Mouse (Mus musculus): ENCODE results near the gene Sh3rf1.
A peak's percentile ranks its signal among the peaks of the same experiment; 100 is the strongest.

The Sh3rf1 gene

DNA sequence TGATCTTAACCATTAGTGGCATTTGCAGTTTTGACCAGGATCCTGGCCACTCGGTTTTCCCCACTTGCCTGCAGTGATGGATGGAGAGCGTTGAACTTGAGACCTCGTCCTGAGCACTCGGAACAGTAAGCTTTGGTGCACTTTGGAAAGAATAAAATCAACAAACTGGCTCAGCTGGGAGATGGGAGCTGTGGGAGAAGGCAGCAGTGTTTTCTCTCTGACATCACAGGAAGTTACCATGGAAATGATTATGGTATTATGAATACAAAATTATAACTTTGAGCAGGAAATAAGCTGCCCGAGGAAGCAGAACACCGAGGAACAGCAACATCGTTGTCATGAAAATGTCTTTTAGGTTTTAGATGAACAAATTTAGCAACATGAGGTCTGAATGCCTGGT, 65.0 kb downstream of the Sh3rf1 start:
- DNase-seq: no peak

DNA sequence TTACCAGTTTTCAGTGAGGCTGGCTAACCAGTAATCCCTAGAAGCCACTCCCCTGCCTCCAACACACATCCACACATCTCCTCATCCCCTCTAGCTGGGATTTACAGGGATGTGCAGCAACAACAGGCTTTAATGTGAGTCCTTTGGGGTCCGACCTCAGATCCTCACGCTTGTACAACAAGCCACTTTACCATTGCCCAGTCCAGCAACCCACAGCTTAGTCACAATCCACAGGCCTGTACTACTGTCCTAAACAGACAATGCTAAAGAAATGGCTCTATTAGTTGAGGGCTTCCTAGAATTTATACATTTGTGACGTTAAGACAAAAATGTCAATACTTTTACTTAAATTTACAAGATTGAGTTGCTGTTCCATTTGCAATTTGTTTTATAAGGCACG, 71.4 kb downstream of the Sh3rf1 start:
- no peak for DNase-seq

DNA sequence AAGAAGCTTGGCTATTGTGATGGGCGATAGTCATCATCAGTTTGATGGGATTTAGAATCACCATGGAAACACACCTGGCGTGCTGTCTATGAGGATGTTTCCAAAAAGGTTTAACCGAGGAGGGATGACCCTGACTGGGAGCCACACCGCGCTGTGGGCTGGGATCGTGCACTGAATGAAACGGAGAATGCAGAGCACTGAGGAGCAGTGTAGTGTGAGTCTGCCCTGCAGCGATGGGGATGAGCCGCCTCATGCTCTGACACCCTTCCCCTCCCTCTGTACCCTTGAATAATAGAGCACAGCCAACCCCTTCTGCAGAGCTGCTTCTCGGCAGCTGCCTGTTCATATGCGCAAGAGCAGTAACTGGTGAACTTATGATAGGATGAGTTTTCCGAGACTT, 71.8 kb downstream of the Sh3rf1 start:
- peak; percentile 70 for DNase-seq

DNA sequence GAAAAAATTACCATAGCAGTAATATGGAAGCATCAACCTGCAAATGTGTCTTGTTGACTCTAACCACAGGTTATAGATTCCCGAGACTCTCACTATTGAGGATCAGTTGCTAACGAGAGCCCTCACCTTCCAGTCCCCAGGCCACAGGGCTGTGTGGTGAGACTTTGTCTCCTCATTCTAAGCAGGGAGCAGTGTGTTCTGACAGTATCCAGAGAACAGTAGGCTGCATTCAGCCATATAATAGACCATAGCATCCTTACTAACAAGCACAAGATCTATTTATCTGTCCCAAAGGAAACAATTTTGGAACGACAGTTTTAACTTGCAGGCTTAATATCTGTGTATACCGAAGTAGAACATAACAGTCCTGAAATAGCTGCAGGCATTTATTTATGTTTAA, 75.2 kb downstream of the Sh3rf1 start:
- no peak for DNase-seq

DNA sequence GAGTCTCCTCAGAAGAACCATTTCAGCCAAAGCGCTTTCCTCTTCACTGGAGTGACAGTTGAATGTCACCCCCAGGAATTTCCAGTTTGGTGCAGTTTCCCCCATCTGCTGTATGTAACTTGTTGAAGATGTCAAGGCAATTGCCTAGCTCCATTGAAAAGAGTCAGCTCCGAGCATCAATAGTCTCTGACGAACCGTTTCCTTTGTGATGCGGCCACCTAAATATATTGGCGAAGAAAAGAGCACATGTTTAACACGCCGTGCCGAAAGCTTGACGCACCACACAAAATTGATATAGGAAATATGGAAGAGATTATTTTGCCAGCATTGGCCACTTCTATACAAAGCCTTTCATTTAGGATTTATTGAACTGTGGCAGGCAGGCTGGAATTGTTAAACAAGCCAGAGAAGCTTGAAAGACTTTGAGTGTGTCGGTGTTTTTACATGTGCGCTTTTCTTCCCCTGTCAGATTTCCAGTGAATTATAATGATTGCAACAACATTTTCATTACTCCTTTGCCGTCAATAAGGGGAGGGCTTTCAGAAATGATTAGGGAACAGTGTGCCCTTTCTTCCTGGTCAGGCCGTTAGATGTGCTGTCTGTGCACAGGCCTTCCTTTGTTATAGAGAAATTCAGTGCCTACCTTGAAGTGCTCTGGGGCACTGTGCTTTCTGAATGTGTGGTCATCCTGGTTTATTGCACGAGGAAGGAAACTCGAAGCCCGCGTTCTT, 77.8 kb downstream of the Sh3rf1 start:
- DNase-seq: peak; percentile 76

DNA sequence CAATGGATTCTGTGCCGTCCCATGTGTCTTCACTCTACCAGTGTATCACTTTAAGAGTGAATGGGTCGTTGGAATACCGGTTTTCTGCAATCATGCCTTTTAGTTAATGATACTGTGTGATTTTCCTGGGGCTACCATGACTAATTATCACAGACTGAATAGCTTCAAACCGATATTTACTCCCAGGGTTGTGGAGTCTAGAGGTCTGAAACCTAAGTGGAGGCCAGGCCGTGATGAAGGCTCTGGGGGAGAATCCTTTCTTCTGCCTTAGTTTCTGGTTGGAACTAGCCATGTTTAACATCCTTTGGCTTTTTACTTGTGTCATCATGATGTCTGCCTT, 78.3 kb downstream of the Sh3rf1 start:
- no peak for DNase-seq

DNA sequence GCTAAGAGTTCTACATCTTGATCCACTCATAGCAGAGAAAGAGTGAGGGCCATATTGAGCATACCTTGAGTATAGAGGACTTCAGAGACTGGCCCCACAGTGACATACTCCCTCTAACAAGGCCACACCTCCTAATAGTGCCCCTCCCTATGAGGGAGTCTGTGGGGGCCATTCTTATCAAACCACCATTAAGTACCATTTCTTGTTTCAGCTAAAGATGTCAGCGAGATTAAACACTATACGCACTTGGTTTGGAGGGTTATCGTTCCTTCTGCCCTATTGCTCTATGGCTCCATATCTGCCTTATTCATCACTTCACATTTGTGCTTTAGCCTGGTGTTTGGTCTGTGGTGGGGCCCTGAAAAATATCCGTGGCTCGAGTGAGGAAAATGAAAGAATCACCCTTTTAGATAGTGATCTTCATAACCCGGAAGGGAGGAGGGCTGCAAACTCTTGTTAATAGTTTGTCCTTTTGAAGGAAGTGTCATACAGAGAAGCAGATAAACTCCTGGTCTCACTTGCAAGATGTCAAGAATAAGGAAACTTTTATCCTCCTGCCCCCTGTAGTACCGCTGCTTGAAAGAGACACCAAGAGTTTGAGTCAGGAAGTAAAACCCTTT, 81.9 kb downstream of the Sh3rf1 start:
- no peak for DNase-seq

DNA sequence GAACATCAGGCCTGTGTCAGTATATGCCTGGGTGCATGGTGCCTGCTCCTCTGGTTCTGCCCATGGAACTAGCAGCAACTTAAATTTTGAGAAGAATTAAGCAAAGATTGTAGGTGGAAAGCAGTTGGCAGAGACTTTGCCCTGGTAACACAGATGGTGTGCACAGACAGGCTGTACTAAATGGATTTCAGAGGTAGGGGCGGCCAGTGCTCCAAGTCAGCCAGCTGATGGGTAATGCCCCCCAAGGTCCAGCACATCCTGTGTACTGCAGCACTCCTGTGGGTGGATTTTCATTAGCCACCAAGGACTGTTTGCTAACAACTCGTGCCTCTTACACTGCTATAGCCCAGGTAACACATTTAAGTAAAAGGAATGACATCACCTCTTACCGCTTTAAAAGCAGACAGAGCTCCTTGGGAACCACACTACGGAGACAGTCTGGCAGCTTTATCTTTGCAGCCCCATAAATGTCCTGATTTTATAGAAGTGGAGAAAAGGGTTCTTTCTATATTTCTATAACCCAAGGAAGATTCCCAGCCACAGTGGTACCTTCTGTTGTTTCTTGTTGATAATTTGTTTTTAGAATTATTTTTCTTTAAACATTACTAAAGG, 82.9 kb downstream of the Sh3rf1 start:
- DNase-seq: no peak

DNA sequence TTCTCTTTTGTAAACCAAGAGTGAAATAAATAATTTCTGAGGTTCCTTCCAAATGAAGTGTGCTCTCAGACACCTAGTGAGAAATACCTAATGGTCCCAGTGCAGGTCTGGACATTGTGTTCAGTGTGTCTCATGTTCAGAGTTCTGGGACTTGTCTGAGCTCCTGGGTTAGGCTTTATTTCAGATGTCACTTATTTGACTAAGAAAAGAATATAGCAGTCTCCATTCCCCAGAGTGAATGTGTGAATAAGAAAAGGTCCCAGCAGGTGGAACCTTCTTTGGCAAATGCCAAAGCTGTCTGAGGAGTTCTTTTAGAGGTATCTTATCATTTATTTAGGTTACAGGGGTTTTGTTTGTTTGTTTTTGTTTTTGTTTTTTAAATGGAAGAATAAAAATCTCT, 85.2 kb downstream of the Sh3rf1 start:
- DNase-seq: no peak

DNA sequence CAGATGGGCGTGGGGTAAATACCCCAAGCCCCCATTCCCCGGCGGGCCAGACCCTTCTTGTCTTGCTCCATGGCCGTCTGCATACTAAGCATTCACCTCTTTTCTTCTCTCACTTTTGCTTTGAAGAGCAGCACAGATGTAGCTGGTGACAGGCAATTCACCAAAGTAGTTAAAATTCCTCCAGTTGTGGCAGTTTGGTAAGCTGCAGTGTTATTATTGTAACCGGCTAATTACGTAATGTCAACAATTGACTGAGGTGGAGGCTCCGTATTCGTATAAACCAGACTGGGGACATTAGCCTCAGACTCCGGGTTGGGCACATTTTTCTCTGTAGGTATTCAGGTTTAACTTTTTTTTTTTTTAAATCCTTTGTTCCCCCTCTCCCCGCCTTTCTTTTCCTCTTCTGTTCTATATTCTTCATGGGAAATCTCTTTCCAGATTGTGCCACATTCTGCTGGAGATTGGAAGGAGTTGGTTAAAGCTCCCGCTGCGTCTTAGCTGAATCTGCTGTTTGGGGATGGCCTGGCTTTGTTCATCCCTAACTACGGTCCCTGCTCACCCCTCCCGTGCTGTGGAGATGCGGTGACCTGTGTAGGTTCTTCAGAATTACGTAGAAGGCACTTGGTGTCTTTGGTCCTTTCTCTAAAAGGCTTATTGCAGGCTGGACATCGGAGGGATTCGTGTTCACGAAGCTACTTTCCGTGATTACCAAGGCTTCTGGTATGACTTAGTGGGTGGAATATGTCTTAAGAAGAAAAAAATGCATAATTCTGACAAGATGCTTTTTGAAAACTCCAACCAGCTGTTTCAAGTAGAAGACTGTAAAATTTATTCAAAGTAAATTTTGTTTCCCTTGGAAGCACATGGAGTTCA, 86.1 kb downstream of the Sh3rf1 start:
- DNase-seq: no peak

DNA sequence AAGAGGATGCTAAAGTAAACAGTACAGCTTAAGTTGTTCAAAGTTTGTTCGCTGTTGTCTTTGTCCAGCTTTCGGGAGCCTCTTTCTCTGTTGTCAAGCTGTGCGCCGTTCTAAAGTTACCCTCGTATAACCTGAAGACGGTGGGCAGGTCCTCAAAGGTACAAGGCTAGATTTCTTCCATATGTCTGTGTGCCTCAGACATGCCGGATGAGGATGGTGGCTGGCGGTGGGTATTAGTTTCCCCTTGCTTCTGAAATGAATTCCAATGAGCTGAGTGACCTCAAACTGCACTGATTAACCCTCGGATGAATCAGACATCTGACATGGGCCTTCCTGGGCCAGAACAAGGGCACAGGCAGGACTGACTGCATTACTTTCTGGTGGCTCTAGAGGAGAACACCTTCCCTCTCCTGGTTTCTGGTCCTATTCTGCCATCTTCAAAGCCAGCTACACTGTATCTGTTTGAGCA, 86.8 kb downstream of the Sh3rf1 start:
- DNase-seq: no peak

DNA sequence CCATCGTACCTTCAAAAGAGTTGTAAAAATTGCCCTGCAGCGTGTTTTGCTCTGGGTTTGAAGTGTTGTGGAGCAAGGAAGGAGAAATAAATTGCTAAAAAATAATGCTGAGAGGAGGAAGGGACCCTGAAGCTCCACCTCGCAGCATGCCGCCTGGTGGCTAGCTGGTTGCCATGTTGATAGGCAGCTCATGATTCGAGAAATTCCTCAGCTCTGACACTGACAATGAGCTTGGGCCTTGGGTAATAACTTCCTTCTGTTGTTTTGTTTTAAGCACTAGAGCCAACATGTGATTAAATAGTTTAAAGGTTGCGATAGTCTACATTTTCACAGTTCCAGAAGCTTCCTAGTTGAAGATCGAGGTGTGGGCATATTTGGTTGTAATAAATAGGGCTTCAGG, 89.3 kb downstream of the Sh3rf1 start:
- no peak for DNase-seq

DNA sequence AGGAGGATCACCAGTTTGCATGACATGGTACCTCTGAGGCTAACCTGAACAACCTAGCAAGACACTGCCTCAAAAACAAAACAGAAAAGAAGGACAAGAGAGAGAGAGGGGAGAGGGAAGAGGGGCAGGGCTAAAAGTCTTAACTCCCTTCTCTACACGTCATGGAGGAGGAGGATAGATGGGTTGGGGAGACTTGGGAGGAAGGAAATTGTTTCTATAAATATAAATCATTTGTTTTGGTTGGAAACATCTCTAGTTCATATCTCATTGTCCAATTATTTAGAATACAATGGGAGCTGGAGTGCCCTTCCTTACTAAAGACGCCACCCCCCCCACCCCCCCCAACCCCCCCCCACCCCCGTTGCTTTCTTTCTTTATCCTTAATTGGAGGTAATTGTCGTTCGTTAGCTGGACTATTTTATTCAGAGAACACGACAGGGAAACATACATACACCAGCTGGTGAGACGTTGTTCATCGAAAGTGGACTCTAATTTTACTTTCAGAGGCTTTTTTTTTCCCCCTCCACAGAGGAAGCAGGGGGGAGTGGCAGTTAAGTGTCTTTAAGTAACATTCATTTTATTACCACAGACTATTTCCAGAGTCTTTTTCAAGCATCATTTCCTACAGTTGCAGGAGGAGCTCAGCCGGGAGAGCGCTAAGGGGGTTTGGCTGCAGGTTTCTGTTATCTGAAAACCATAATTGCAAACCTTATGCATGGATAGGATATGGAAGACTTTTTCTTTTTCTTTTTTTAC, 92.5 kb downstream of the Sh3rf1 start:
- DNase-seq: peak; percentile 64

DNA sequence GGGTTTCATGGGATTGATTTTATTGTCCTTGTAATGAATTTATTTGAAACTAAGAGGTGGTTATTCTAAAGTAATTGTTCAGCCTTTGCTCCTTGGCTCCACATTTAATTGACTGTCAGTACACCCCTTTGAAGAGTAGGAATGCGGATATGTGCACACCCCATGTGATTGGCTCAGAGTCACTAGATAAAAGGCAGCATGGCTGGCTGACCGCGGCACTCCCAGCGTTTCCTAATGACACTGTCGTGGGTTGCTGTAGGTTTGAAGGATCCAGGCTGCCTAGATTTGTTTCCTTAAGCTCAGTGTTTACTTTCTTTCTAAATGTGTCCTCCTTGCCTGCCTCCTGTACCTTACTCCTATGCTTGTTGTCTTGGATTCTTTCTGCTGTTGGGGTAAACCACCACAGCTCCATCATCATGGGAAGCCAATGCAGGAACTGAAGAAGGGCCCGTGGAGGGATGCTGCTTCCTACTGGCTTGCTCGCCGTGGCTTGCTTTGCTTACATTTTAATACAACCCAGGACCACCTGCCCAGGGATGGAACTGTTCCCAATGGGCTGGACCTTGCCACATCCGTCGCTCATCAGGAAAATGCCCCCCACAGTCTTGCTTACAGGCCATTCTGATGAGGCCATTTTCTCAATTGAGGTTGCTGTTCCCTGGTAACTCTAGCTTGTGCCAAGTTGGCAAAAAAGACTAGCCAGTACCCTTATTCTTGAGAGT, 93.3 kb downstream of the Sh3rf1 start:
- peak; percentile 80 for DNase-seq

DNA sequence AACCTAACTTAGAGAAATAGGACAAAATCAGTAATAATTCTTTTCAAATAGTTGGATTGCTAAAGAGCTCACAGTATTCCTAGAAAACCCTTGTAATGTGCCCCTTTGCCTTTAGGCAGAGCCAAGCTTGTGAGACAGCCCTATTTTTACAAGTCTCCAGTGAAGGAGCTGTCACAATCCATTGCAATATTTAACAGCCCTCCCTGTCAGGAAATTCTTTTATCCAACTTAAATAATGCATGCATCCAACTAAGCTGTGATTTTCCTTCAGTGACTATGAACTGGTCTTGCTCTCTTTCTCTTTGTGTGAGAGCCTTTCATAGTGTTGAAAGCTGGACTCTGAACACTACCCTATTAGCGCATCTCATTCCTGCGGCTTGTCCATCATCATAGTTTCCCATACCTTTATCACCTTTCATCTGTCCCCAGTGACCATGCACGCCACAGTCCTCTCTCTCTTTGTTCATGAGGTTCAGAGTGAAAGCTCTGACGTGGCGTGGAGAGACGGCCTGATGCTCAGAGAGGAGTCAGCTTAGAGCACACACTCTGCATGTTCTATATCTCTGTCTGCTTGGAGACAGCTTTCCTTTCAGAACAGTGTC, 94.0 kb downstream of the Sh3rf1 start:
- DNase-seq: no peak

DNA sequence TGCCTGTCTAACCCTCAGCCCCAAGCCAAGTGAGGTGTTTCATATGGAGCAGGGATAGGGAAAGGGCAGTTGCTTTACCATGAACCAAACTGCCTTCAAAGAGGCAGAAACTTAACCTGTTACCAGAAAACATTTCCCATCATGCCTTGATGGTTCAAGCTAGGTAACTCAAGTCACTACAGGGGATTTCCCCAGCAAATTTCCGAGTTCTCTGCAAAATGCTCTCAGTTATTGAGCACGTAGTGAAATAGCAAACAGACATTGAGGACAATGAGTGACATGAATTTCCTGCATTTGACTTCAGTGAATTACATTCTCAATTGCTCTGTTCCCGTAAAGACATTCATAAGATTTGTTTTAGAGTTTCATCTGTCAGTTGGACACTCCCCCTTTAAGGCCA, 97.5 kb downstream of the Sh3rf1 start:
- DNase-seq: no peak

DNA sequence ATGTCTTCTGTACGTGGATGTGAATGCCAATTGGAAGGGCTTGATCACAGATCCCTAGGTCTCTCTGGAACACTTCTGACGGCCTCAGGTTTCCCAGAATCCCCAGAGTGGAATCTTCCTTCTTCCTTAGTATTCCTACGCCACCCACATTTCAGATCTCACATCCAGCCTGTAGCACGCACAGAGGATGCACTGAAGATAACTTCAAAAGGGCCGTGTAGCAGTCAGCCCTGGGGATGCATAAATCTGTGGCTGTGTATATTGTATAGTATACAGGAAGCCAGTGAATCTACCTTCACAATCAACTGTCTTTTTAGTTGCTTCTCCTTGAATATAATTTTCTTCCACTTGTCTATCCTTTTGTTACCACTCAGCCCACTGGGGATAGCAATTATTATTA, 98.1 kb downstream of the Sh3rf1 start:
- no peak for DNase-seq

DNA sequence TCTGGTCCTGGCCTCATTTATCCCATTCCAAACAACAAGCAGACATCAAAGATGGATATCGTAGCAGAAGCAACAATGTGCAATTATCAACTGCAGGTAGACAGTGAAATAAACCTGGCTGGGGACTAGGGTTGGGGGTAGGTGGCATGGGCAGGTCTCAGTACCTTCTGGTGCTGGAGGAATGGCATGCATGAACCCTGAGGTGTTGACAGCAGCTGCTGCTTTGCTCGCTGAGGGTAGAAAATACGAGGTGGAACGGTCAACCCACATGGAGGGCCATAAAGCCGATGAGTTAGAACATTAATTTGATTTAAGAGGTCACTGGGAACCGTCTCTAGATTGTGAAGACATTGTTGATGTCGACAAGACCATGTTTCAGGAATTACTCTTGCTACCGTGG, 98.8 kb downstream of the Sh3rf1 start:
- DNase-seq: no peak

DNA sequence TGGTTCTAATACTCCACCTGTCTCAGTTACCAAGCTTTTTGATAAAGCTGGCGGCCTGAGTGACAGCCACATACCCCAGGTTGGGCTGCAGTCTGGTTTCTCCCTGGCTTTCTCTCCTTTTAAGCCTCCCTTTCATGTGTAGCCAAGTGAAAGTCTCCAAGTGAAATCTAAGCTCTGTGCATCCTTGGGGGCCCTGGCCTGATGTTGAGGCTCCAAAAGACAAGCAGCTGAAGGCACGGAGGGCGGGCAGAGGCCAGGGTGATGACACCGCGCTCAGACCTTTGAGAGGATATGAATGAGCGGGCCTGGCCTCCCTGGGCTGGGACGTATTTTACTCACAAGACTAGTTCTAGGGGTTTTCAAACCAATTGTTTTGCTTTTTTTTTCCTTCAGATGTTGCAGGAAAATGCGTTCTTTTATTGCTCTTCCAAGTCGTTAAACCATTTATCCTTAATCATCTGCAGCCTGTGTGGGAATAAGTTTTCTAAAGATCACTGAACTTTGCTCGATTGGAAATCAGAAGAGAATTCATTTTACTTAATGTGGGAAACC, 100.8 kb downstream of the Sh3rf1 start:
- peak; percentile 37 for DNase-seq

DNA sequence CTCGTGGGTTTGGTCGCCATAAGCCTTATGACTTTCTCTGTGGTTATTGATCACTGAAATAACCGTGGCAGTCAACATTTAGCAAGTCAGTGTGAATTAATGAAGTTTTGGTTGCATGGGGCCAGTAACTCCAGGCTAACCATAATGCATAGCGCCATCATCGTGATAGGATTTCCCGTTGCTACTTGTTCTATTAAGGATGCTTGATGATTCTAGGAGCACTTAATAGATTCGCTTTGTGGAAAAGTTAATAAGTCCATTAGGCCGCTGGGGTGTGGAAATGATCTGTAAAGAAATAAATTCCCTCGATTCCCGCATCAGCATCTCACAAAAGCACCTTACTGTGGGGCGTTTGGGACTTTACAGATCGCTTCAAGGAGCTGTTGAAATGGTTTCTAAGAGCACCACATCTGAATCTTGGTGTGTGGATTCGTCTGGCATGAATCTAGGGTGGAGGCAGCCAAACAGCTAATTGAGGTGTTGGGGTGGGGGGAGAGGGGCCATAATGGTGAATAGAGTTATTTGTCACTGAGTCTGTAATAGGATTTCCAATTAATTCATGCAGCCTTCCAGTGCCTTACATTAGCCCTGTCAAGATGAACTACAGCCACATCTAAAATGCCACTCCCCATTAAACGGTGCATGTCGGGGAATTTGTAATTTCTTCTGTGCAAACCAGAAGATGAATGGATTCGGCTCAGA, 101.5 kb downstream of the Sh3rf1 start:
- DNase-seq: peak; percentile 40

DNA sequence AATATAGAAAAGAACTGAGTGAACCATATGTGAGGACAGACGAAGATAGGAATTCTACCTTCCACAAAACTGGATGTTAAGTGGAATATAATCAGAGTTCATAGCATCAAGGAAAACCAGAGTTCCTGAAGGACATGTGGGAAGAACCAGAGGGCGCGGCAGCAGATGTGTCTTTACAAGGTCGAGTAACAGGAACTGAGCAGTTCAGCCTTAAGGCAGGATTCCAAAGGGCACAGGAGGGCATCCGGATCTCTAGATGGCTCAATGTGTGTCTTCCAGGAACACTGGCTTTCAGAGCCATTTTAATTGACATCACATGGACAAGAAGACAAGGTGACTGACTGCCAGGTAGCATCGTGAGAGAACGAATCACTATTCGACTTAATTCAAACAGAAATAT, 102.6 kb downstream of the Sh3rf1 start:
- no peak for DNase-seq

All from retina, postnatal 1 day (tissue).